Mouse (Mus musculus) adrenal gland, adult 8-10 months (tissue): ENCODE results near the gene Dlg4. TPM values are rescaled to one million over a fixed set of nuclear protein-coding genes. Genes with fewer than 3 reads are reported as not detected.
A peak's percentile ranks its signal among the peaks of the same experiment; 100 is the strongest.

Experiments
- DNase-seq: peaks from one replicate; pipeline ENCODE4 v3.0.0; 2022
- total RNA-seq, 4 experiments: library from RNA; stranded (reverse); gene quantifications; 2 replicates each; pipeline ENCODE4 v1.2.4; 2022

Dlg4 gene
- 10 to 100 TPM; 25.7 to 65.4 (median 45.9) TPM for total RNA-seq

- no peak for DNase-seq
These were observed at the start of gene Dlg4 for GRCm38 (mm10) chr11:70016669-70017068. TSS of gene Dlg4 (plus strand) at chr11:70016942.

GRCm38 (mm10) chr11:69968793-69969192 is 47.9 kb upstream of the Dlg4 start:
- DNase-seq = no peak

- DNase-seq = no peak
These were observed 46.5 kb upstream of the Dlg4 start for GRCm38 (mm10) chr11:69970222-69970621.

- DNase-seq = no peak
These were observed 46.0 kb upstream of the Dlg4 start for GRCm38 (mm10) chr11:69970775-69971174.

- DNase-seq = no peak
These were observed 41.8 kb upstream of the Dlg4 start for GRCm38 (mm10) chr11:69974907-69975306.

- no peak for DNase-seq
These were observed 40.5 kb upstream of the Dlg4 start for GRCm38 (mm10) chr11:69976271-69976670.

- DNase-seq = no peak
These were observed 36.9 kb upstream of the Dlg4 start for GRCm38 (mm10) chr11:69979827-69980195.

GRCm38 (mm10) chr11:69980196-69981140 is 36.3 kb upstream of the Dlg4 start:
- DNase-seq = peak; percentile 99

GRCm38 (mm10) chr11:69981141-69981762 is 35.5 kb upstream of the Dlg4 start, which contains the start of gene Ctdnep1:
TSS of gene Ctdnep1 (plus strand) at chr11:69981156.
- peak; percentile 48 for DNase-seq

GRCm38 (mm10) chr11:69982225-69982624 is 34.5 kb upstream of the Dlg4 start, which contains the start of gene Elp5:
TSS of gene Elp5 (minus strand) at chr11:69982517.
- no peak for DNase-seq

- DNase-seq = peak; percentile 8
These were observed 33.9 kb upstream of the Dlg4 start for GRCm38 (mm10) chr11:69982877-69983276.

- DNase-seq = no peak
These were observed 33.4 kb upstream of the Dlg4 start for GRCm38 (mm10) chr11:69983377-69983776.

- peak; percentile 8 for DNase-seq
These were observed 32.3 kb upstream of the Dlg4 start for GRCm38 (mm10) chr11:69984431-69984830.

GRCm38 (mm10) chr11:69989949-69990348 is 26.8 kb upstream of the Dlg4 start:
- no peak for DNase-seq

- peak; percentile 95 for DNase-seq
These were observed 25.7 kb upstream of the Dlg4 start, which contains the start of gene Gabarap for GRCm38 (mm10) chr11:69990850-69991691. TSS of gene Gabarap (plus strand) at chr11:69991143.

- DNase-seq = no peak
These were observed 25.0 kb upstream of the Dlg4 start for GRCm38 (mm10) chr11:69991711-69992110.

GRCm38 (mm10) chr11:69992396-69992795 is 24.3 kb upstream of the Dlg4 start:
- DNase-seq = no peak

GRCm38 (mm10) chr11:69992932-69993331 is 23.8 kb upstream of the Dlg4 start:
- no peak for DNase-seq

GRCm38 (mm10) chr11:69994401-69995090 is 22.2 kb upstream of the Dlg4 start:
- DNase-seq = no peak

GRCm38 (mm10) chr11:69995391-69995960 is 21.3 kb upstream of the Dlg4 start, which contains the start of gene Phf23:
TSS of gene Phf23 (plus strand) at chr11:69995777.
- peak; percentile 99 for DNase-seq
